Mouse (Mus musculus): Measurements from ENCODE around the gene Sh3rf3.
"Not testable (repeated sequence)": the region's sequence is repeated elsewhere in the genome, so short reads cannot be mapped to it uniquely, and the experiment has no call there.

The Sh3rf3 gene

DNA sequence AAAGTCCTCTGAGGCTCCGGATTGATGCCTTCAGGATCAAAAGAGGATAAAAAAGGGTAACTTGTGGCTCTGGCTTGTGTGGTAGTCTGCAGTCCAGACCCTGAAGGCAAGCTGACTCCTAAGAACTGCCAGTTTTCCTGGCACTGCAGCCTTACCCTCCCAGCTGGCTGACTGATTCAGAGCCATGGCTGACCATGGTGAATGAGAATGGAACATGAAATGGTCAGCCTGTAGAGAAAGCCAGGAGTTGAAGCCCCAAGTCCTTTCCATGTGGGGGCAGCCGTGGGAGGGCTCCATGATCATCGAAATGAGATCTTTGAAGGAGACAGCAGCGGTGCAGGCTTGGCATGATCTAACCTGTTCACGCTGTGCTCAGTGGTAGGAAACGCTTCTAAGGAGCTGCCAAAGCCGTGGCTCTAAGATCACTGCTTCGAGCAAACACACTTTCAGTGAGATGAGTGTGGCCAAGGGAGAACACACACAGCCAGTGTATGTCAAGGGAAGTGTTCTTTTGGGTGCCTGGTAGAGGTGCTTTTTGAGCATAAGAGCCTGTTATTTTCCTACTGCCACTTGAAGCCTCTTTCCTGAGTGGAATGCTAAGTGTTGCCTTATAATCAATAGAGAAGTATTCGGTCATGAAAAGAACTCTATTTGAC is 168.6 kb downstream of the Sh3rf3 start:
- no peak for DNase-seq (ENCODE audit: low read depth, low spot score)

DNA sequence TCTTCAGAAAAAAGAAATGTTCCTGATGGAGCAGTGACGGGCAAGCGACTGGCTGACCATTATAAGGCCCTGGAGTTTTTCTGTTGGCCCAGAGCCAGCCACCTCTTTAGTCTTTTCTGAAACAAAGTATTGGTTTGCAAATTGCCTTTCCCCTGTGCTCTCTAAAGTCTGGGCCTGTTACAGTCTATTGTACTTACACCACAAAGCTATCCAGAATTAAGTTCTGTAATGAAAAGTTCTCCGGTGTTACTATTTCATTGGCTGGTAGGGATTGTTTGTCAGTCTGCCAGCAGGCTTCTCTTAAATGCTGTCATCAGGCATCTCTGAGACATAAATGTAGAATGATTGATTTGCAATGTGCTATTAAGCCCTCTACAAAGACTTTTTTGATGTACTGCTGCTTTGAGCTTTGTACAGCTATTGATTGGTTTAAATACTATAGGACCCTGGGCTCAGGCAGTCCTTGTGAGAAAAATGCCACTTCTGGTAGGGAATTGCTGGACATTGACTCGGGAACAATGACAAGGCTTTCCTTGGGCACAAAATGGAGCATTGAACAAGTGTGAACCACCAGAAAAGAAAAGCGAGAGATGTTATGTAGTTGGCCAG is 169.5 kb downstream of the Sh3rf3 start:
- no peak for DNase-seq (ENCODE audit: low read depth, low spot score)

DNA sequence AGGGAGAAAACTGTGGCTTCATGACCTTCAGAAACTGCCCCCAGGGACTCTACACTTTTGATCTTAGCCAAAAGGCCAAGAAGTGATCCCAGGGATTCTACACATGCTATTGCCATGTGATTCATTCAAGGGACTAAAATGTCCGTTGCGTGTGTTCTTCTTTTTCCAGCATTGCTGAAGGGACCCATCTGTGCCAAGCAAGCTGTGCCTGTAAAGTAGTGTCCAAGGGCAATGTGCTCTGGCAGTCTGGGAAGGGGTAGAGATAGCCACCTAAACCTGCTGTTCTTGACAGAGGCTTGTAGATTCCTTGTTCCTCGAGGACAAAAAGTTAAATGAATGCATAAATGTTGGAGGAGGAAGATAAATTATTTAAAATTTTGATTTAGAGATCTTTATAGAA is 178.5 kb downstream of the Sh3rf3 start:
- DNase-seq (ENCODE audit: low read depth, low spot score), result no peak

DNA sequence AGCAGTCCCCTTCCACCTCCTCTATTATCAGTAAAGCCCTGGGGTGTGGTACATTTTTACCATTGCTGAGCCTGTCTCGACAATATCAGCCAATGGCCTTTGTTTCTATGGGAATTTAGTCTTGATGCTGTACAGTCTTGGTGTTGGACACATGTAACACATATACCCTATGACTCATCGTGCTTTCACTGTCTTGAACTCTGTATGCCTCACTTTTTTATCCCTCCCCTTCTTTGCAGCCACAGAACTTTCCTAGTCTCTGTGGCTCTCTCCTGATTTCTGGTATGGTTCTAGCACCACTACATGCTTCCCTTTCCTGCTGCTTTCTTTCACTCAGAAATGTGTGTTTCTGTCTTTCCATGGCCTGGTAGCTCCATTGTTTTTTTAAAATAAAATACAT is 181.6 kb downstream of the Sh3rf3 start:
- no peak for DNase-seq (ENCODE audit: low read depth, low spot score)

DNA sequence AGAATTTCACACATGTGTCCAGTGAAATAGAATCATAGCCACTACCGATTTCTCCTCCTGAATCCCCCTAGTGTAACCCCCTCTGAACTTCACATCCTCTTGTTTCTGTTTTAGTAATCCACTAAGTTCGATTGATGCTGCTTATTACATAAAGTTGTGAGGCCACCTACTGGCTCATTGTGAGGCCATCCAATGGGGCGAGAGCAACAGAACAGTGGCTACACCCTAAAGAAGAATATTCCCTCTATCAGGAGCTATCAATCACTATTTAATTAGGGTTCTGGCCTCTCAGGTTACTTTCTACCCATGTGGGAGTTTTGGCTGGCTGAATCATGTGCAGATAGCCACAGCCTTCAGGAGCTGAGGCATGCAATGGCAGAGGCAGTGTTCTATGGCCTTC is 182.0 kb downstream of the Sh3rf3 start:
- no peak for DNase-seq (ENCODE audit: low read depth, low spot score)

DNA sequence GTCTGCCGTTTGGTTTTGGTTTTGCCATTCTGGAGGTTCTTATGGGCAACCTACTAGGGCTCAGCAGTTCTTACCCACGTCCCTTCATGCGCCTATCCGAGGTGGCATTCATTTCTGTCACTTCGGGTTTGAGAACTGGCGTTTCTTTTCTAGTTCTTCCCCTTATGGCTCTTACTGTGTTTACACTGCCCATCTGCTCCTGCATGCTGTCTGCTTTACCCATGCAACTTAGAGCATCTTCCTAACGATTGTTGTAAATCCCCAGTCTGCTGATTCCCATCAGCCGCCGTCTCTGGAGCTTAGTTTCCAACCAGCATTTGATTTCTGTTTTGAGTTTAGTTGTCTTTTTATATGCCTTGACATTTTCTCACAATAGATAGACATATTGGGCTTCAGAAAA is 189.2 kb downstream of the Sh3rf3 start:
- no peak for DNase-seq (ENCODE audit: low read depth, low spot score)

DNA sequence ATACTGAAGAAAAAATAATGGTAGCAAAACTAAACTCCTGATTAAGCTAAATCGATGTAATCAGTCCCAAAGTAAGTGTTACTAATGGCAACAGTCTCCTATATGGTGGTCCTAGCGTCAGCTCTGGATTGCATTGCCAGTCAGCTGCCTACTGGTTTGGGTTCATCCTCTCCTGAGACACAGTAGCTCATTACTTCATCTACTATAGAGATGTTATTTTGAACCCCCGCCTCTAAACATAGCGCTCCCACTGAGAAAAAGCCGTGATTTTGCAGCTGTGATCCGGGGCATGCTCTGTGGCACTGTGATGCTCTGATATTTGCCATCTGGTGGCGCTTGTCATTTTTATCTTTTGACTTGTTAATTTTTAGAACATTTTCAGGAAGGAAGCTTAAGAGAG is 198.3 kb downstream of the Sh3rf3 start:
- DNase-seq (ENCODE audit: low read depth, low spot score), result no peak

DNA sequence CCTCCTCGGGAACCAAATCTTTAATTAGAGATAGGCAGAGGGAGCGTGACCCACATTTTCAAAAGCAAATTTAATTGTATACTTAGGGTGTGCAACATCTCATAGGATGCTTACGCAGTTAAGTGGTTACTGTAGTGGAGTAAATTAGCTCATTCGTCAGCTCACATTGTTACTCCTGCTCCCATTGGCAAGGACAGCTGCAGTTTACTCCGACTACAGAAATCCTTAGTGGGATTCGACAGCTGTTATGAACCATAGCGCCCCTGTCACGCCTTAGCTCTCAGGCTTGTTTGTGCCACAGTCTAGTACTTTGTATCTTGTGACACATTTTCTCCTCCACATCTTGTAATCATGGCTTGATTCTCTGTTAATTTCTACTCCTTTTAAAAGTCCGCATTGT is 200.5 kb downstream of the Sh3rf3 start:
- DNase-seq (ENCODE audit: low read depth, low spot score), result no peak

DNA sequence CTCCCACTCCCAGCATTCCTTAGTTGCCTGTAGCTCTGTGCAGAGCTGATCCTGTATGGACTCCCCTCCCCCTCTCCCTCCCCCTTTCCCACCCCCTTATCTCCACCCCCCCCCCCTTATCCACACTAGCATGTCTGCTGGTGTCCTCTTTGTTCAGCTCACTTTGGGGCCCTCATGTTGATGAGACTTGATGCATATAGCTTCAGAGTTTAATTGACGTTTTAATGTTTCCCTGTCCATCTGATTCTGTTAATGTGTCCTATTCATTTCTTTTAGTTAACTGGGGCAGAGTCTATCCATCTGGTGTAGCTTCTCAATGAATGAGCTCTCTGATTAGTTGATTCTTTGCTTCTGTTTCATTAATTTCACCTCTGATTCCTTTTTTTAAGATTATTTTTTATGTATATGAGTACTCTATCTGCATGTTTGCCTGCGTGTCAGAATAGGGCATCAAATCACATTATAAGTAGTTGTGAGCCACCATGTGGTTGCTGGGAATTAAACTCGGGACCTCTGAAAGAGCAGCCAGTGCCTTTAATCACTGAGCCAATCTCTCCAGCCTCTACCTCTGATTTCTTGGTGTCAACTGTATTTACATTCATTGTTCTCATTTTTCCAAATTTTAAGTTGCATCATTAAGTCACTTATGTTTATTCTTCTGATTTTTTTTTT is 206.3 kb downstream of the Sh3rf3 start:
- no peak for DNase-seq (ENCODE audit: low read depth, low spot score)

DNA sequence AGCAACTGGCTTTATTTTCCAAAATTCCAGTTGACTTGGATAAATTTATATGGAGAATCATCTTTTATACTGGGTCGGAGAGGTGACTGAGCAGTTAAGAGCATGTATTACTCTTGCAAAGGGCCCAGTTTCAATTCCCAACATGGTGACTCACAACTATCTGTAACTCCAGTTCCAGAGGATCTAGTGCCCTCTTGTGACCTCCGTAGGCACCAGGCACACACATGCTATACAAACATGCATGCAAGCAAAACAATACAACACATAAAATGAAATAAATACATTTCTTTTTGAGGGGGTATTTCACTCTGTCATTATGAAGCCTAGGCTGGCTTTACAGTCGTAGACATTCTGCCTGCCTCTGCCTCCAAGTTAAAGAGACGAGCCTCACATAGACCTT is 237.3 kb downstream of the Sh3rf3 start:
- no peak for DNase-seq (ENCODE audit: low read depth, low spot score)

DNA sequence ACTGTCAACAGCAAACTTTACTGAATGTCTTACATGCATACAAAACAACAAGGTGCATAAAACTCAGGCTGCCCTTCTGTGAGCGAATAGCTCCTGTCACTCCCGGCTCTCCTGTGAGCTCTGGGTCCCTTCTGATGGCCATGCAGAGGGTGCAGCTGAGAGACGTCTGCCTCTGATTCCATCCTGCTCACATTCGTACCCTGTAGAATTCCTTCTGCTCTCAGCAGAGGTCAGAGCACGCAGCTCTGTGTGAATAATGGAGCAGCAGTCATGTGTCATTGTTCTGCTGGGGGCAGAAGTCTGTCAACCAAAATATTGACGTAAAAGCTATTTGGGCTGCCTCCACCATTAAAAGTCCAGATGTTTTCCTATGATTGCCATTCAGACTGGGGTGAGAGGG is 243.1 kb downstream of the Sh3rf3 start:
- no peak for DNase-seq (ENCODE audit: low read depth, low spot score)

DNA sequence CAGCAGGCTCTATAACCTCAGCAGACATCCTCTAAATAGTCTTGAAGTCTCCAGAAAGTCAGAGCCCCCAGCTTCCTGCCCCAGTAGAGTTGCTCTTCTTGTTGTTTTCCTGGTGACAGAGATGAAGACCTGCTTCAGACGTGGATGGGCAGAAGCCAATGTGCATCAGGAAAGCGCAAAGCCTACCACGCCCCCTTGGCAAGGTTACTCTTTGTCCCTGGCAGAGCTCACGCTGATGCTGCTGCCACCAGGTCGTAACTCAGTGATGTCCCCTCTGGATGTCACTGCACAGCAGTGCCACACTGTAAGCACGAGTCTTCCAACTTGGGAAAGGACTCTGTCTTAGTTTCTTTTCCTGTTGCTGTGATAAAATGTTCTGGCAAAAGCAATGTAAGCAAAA is 253.6 kb downstream of the Sh3rf3 start:
- DNase-seq (ENCODE audit: low read depth, low spot score), result no peak

DNA sequence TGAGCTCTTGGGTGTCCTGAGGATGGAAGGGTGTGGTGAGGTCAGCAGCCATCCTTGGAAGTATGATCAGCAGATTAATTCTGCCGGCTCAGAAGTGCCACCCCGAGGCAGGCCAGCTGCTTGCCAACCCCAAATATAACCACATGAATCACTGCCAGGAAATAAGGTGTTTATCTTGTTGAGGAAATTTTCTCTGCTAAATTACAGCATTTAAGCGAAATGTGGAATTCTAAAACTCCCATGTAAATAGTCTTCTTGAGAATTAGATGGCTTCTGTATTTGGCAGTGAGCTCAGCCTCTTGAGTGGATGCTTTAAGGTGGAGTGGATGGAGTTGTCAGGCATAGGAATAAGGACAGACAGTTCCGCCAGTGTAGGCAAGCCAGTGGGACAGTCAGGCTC is 259.7 kb downstream of the Sh3rf3 start:
- DNase-seq (ENCODE audit: low read depth, low spot score), result no peak

DNA sequence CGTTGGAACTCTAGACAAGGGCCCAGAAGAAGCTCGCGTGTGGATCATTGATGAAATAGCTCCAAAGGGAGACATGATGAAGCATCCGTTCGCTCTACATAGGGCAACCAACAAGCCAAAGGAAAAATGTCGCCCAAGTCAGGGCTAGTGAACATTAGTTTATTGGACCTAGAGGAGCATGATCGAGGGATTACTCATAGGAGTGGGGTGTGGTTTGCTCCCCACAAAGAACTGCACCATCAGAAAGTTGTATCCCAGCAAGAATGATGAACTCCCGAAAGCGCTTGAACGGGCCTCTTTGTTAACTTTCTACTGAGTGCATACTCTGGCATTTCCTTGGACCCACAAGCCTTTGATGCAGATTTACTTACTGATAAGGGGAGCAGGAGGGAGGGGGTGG is 263.5 kb downstream of the Sh3rf3 start:
- no peak for DNase-seq (ENCODE audit: low read depth, low spot score)

DNA sequence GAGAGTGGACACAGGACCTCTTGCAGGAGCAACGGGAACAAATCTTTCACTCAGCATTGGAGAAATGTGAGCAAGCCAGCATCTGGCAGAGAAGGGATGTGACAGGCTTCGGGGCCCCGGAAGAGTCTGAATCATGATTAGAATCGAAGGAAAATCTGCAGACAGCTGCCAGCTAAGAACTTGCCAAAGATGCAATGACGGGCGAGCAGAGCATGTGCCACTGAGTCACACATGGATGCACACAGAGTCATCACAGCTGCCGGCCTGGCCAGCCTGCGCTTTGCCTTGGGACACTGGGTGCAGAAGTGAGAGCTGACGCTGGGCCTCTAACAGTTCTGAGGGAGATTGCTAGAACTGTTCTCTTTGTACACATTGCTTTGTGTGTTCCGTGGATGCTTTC is 264.8 kb downstream of the Sh3rf3 start:
- DNase-seq (ENCODE audit: low read depth, low spot score), result no peak

DNA sequence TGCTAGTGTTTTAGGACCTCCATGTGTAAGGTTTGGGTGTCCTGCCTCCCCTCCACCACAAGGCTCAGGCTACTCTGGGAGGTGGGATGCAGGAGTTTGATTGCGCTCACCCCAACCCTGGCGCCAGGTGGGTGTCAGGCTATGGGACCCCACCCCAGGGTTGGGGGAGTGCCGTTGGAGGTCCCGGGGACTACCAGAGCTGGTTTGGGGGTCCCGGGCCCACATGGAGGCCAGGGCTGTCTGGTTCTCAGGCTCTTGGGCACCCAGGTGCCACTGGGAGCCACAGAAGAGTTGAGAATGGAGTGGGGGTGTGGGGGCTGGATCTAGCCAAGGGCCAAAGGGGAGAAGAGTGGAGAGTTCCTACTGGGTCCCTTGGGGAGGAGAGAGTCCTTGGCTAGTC is 272.4 kb downstream of the Sh3rf3 start:
- no peak for DNase-seq (ENCODE audit: low read depth, low spot score)

DNA sequence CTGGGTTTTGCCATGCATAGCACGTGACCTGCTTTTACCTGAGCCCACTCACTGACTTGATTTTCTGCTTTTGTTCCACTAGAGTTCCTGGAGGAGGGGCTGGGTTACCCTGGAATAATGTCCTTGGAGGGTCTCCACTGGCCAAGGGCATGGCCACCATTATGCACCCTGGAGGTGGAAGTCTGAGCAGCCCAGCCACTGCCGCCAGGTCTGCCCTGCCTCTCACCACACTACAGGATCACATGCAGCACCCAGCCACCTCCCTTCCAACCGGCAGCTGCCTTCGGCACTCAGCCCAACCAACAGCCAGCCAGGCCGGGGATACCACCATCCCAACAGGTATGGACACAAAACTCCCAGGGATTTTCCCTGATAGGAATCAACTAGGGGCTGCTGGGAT is 273.4 kb downstream of the Sh3rf3 start:
- DNase-seq (ENCODE audit: low read depth, low spot score), result no peak

DNA sequence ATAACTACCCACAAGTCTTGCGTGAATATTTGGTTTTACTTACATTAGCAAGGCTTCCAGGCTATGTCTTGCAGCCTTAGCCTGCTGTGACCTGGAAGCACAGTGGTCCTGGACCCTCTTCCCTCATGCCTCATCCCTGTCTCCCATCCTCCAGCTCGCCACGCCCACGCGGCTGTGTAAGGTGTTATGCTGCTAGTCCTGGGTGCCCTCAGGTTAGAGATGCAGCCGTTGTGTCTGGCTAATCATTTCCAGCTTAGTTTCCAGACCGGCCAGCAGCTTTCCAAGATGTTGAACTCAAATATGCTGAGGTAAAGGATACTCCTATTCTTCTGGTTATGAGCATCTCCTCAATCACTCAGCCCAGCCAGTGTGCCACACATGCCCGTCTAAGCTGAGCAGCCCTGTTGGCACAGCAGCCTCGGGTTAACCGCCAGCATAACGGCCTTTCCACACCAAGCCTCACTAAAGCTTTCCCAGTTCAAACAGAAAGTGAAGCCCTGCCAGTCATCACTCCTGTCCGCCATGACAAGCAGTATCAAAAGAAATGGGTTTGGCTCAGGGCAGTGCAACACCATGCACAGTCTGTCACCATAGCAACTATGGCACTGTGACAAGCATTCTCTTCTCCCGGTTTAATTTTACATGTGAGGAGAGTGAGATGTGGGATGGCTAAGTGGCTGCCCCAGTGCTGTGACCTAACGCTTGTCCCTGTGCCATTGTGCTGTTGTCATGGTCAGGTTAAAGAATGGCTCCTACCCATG is 276.9 kb downstream of the Sh3rf3 start:
- no peak for DNase-seq (ENCODE audit: low read depth, low spot score)

DNA sequence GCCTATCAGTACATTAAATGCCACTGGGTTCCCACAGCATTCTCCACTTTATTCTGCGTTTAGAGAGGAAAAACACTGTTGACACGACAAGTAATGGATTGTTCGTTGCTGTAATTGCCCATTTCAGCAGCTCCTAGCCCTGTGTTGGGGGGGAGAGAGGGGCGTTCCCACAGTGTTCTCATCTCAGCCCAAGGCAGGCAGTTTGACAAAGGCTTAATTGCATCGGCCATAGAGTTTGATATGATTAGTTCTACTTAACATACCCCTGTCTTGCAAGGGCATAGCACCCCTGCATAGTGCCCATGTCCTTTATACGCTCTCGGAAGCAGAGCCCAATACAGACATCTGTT is 277.4 kb downstream of the Sh3rf3 start:
- DNase-seq (ENCODE audit: low read depth, low spot score), result no peak

DNA sequence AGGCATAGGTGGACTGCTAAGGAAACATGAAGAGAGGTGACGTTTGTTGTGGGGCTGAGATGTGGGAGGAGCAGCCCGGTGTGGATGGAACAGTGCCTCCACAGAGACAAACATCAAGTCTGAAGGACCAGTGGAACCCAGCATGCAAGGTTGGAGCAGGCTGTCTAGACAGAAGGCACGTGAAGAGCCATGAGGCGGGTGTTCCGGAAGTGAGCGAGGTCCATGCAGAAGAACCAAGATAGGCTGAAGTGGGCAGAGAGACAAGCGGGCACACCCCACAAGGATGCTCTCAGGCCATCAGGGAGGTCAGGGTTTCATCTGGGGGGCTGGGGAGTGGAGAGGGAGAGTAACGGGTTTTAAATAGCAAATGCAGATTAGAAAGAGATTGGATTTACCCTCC is 278.4 kb downstream of the Sh3rf3 start:
- no peak for DNase-seq (ENCODE audit: low read depth, low spot score)

DNA sequence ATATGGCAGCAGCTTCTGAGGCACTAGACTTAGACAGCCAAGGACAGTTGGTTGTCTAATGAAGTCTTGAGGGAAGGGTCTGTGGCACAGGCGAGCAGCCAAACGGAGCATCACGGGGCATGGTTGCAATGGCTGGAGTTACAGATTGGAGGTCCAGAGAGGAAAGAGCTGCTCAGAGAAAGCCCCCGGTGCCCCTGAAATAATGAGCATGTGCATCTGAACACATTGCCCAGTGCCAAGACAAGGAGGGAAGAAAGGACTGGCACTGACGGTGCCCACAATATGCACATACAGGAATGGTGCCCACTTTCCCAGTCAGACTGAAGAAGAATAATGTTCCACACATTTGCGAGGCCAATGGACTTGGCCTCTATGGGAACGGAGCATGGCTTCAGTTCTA is 278.8 kb downstream of the Sh3rf3 start:
- DNase-seq (ENCODE audit: low read depth, low spot score), result no peak

DNA sequence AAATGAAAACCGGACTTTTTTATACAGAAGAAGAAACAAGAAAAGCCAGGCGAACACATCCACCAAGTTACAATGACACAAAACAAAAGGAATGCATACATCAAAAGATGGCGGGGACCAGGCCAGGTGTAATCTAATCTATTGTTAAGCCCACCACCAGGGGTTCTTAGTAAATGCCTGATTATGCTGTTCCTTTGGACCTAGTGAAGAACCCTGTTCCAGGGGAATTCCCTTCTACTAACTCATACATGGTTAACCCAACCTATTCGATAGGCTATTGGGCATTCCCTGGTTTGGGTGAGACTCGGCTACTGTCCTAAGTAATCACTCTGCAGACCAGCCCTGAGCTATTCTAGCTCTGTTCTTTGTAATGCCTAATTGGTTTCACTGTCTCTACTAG is 289.9 kb downstream of the Sh3rf3 start:
- DNase-seq (ENCODE audit: low read depth, low spot score), result not testable (repeated sequence)

DNA sequence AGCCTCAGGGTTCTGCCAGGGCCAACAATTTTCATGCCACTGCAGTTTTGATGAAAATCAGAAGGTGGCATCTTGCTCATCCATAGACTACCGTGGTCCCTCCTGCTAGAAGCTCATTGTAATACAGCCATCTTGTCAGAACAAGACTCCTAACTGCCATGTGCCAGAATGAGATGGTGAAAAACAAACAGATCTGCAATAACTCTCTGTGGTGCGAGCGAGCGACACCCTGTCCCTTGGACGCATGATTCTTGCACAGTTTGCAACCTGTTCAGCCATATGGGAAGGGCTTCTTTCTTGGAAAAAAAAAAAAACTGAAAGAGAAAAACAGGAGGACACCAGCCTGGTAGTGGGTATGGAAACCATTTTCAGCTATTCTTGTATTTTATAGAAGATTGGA is 291.5 kb downstream of the Sh3rf3 start:
- DNase-seq (ENCODE audit: low read depth, low spot score), result no peak
